Mouse (Mus musculus): ENCODE results near the gene Stac2. TPM values are rescaled to one million over a fixed set of nuclear protein-coding genes. Genes with fewer than 3 reads are reported as not detected.
A peak's percentile ranks its signal among the peaks of the same experiment; 100 is the strongest.

The Stac2 gene
- polyA plus RNA-seq, 1 experiment: 0.87 TPM

DNA sequence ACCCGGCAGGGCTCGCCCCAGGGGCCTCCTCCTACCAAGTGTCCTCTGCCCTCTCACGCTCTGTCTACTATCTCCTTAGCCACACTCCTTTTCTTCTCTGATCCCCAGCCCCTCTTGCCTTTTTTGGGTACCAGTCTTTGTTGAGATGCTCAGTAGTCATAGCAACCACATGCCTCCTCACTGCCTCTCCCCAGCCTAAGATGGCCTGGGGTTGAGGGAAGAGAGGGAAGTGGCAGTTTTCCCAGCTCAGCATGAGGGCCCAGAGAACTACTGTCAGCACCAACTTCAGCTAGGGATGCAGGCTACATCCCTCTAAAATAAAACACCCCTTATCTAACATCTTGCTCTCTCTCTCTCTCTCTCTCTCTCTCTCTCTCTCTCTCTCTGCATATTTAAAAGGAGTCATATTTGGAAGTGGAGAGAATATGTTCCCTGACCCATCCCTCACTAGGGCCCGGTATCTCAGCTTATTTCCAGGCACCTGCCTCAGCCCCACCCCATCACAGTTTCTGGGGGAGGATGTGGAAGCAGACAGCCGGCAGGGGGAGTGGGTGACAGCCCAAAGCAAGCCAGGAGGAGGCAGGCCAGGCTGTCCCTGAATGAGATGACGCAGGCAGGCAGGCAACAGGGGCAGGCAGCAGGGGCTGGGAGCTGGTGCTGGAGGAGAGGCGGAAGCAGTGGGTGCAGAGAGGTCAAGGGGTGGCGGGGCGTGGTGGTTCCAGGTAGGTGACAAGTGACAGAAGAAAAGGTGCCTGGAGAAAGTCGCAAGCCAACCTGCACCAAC, 34.2 kb downstream of the Stac2 start:
- Histone ChIP-seq H3K27ac (ENCODE audit: insufficient read depth, low read depth, low read length) (no peak overlapping the region), H3K27me3 (ENCODE audit: control insufficient read depth, insufficient read depth, low read length) (no peaks in the 10 kb centered on the region; the same call in 1 of the 2 replicates), H3K4me3 (ENCODE audit: low read depth, low read length) (peak overlapping the region; percentile 5; the same call in 1 of the 2 replicates), H3K36me3 (ENCODE audit: control insufficient read depth, insufficient read depth, low read length) (no peaks in the 10 kb centered on the region), H3K4me1 (ENCODE audit: control insufficient read depth, insufficient read depth, insufficient read length, low read length) (peaks cover 15% of the 10 kb centered on the region)
- TF ChIP-seq CTCF (IDR thresholded peaks at IDR 0.05; ENCODE audit: extremely low read depth, insufficient read length, insufficient replicate concordance, low read depth, low read length) (0 out of 2 replicates have a peak, but pooled peaks have one; percentile 10), POLR2A (IDR thresholded peaks at IDR 0.05; ENCODE audit: low read depth, low read length) (no peak)
- whole genome bisulfite sequencing: 37% methylated on average over 10 of the region's 10 CpGs

DNA sequence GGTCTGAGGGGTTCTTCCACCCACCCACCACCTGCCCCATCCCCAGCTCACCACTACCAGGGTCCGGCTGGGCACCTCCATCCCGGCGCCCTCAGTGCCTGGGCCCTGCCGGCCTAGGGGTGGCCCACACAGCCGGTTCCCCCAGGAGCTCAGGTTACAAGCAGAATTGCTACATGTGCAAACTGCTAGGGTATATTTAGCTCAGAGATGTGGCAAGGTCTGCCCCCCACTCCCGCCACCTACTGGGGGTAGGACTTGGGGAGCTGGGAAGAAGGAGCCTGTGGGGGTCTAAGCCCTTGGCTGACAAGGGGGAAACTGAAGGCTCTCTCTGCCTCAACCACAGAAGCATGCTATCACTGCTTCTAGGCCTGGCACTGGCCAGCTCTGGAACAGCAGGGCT, 35.0 kb downstream of the Stac2 start:
- Histone ChIP-seq H3K4me1 (ENCODE audit: control insufficient read depth, insufficient read depth, insufficient read length, low read length) (peaks cover 15% of the 10 kb centered on the region), H3K27ac (ENCODE audit: insufficient read depth, low read depth, low read length) (no peak overlapping the region), H3K36me3 (ENCODE audit: control insufficient read depth, insufficient read depth, low read length) (no peaks in the 10 kb centered on the region), H3K27me3 (ENCODE audit: control insufficient read depth, insufficient read depth, low read length) (no peaks in the 10 kb centered on the region; the same call in 1 of the 2 replicates), H3K4me3 (ENCODE audit: low read depth, low read length) (no peak overlapping the region)
- 86% methylated on average over 6 of the region's 6 CpGs for WGBS
- TF ChIP-seq POLR2A (IDR thresholded peaks at IDR 0.05; ENCODE audit: low read depth, low read length): no peak
- TF ChIP-seq CTCF (IDR thresholded peaks at IDR 0.05; ENCODE audit: extremely low read depth, insufficient read length, insufficient replicate concordance, low read depth, low read length): no peak

DNA sequence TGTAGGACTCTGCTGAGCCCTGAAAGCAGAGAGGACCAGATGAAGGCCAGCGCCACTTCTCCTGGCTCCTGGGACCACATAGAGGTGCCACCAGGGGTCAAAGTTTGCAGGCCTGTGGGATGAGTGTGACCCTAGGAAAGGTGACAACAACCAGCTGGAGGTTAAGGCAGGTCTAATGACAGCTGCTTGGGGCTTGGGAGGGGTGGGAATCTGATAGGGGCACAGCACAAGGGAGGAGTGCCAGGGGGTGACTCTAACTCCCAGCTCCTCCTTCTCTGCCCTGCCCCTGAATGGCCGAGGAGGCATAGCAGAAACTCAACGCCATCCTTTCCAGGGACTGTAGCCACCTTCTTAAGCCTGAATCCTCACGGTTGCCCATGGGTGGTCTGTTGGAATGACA, 36.4 kb downstream of the Stac2 start:
- Histone ChIP-seq H3K36me3 (ENCODE audit: control insufficient read depth, insufficient read depth, low read length) (no peaks in the 10 kb centered on the region), H3K27me3 (ENCODE audit: control insufficient read depth, insufficient read depth, low read length) (no peaks in the 10 kb centered on the region), H3K4me1 (ENCODE audit: control insufficient read depth, insufficient read depth, insufficient read length, low read length) (peaks cover 21% of the 10 kb centered on the region), H3K4me3 (ENCODE audit: low read depth, low read length) (no peak overlapping the region), H3K27ac (ENCODE audit: insufficient read depth, low read depth, low read length) (no peak overlapping the region)
- 83% methylated on average over 4 of the region's 4 CpGs for WGBS
- TF ChIP-seq CTCF (IDR thresholded peaks at IDR 0.05; ENCODE audit: extremely low read depth, insufficient read length, insufficient replicate concordance, low read depth, low read length) (no peak), POLR2A (IDR thresholded peaks at IDR 0.05; ENCODE audit: low read depth, low read length) (no peak)

DNA sequence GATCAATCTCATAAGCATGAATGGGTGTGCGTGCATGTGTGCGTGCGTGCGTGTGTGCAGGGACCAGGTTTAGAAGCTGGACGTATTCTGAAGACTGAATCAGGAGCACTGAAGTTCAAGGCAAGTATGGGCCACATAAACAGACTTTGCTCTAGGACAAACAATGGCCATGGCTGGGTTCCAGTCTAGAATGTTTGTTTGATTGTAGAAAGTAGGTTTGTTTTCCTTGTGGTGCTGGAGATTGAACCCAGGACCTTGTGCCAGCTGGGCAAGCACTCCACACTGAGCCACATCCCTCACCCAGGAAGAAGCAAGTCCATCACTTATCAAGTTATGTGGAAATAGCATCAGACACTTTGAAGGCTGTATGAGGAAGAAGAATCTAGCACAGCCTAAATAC, 37.1 kb downstream of the Stac2 start:
- Histone ChIP-seq H3K36me3 (ENCODE audit: control insufficient read depth, insufficient read depth, low read length) (no peaks in the 10 kb centered on the region), H3K27me3 (ENCODE audit: control insufficient read depth, insufficient read depth, low read length) (no peaks in the 10 kb centered on the region), H3K4me1 (ENCODE audit: control insufficient read depth, insufficient read depth, insufficient read length, low read length) (peaks cover 17% of the 10 kb centered on the region), H3K27ac (ENCODE audit: insufficient read depth, low read depth, low read length) (no peak overlapping the region), H3K4me3 (ENCODE audit: low read depth, low read length) (no peak overlapping the region)
- WGBS: 65% methylated on average over 5 of the region's 5 CpGs
- TF ChIP-seq POLR2A (IDR thresholded peaks at IDR 0.05; ENCODE audit: low read depth, low read length) (no peak), CTCF (IDR thresholded peaks at IDR 0.05; ENCODE audit: extremely low read depth, insufficient read length, insufficient replicate concordance, low read depth, low read length) (no peak)

DNA sequence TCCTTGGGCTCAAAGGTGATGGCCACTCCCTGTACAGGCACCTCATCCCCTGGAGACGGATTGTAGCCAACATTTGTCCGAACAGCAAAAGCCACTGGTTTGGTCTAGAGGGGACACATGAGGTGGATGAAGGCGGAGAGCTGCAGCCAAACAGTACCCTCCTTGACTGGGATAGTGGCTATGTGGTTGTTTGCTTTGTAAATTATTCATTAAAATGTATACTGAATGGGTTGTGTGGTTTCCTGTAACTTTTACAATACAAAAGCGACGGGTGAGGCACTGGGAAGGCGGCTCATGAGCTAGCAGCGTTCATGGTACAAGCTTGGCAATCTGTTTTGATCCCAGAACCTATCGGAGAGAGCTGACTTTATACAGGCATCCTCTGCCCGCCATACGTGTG, 40.4 kb downstream of the Stac2 start:
- 45% methylated on average over 10 of the region's 10 CpGs for WGBS
- Histone ChIP-seq H3K4me1 (ENCODE audit: control insufficient read depth, insufficient read depth, insufficient read length, low read length) (peaks cover 9% of the 10 kb centered on the region; the same call in 1 of the 2 replicates), H3K4me3 (ENCODE audit: low read depth, low read length) (no peak overlapping the region), H3K27me3 (ENCODE audit: control insufficient read depth, insufficient read depth, low read length) (no peaks in the 10 kb centered on the region), H3K36me3 (ENCODE audit: control insufficient read depth, insufficient read depth, low read length) (no peaks in the 10 kb centered on the region), H3K27ac (ENCODE audit: insufficient read depth, low read depth, low read length) (no peak overlapping the region)
- no peak for TF ChIP-seq CTCF (IDR thresholded peaks at IDR 0.05; ENCODE audit: extremely low read depth, insufficient read length, insufficient replicate concordance, low read depth, low read length)
- TF ChIP-seq POLR2A (IDR thresholded peaks at IDR 0.05; ENCODE audit: low read depth, low read length): no peak

DNA sequence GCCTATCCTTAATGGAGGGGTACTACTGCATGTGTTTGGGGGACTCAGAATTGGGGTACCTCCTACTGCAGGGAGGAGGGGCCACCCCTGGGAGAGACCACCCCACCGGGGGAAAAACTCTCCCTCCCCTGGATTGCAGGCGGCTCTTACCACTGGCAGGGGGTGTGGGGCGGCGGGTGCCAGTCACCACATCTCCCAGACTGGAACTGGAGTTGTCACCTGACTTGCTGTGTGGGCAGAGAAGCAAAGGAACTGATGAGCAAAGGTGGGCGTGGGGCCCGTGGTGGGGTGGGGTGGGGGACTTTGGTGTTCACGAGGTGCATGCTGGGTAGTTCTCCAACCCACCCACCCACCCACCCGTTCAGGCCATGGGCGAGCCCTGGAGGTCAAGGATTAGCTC, 41.5 kb downstream of the Stac2 start:
- 52% methylated on average over 9 of the region's 9 CpGs for WGBS
- TF ChIP-seq POLR2A (IDR thresholded peaks at IDR 0.05; ENCODE audit: low read depth, low read length): no peak
- no peak for TF ChIP-seq CTCF (IDR thresholded peaks at IDR 0.05; ENCODE audit: extremely low read depth, insufficient read length, insufficient replicate concordance, low read depth, low read length)
- Histone ChIP-seq H3K4me3 (ENCODE audit: low read depth, low read length) (no peak overlapping the region), H3K27ac (ENCODE audit: insufficient read depth, low read depth, low read length) (no peak overlapping the region), H3K36me3 (ENCODE audit: control insufficient read depth, insufficient read depth, low read length) (no peaks in the 10 kb centered on the region), H3K4me1 (ENCODE audit: control insufficient read depth, insufficient read depth, insufficient read length, low read length) (peaks cover 9% of the 10 kb centered on the region; the same call in 1 of the 2 replicates), H3K27me3 (ENCODE audit: control insufficient read depth, insufficient read depth, low read length) (no peaks in the 10 kb centered on the region)

DNA sequence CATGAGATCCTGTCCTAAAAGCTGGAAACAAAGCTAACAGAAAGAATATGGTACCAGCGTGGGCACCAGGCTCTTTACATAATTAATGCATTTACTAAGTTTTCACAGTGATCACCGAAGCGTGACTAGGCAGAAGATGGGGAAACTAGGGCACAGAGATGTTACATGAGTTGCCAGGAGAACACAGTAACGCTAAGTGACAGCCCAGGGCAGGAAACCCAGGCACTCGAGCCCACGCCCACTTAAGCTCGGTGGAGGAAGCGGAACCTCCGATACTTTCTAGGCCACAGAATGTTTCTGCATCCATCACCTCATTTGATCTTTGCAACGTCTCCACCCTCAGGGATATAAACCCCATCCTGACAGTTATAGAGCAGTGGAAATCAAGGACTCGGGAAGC, 45.2 kb downstream of the Stac2 start:
- Histone ChIP-seq H3K27ac (ENCODE audit: insufficient read depth, low read depth, low read length) (no peak overlapping the region), H3K36me3 (ENCODE audit: control insufficient read depth, insufficient read depth, low read length) (no peaks in the 10 kb centered on the region), H3K27me3 (ENCODE audit: control insufficient read depth, insufficient read depth, low read length) (no peaks in the 10 kb centered on the region), H3K4me3 (ENCODE audit: low read depth, low read length) (no peak overlapping the region), H3K4me1 (ENCODE audit: control insufficient read depth, insufficient read depth, insufficient read length, low read length) (peaks cover 16% of the 10 kb centered on the region)
- WGBS: 65% methylated on average over 11 of the region's 11 CpGs
- TF ChIP-seq POLR2A (IDR thresholded peaks at IDR 0.05; ENCODE audit: low read depth, low read length) (no peak), CTCF (IDR thresholded peaks at IDR 0.05; ENCODE audit: extremely low read depth, insufficient read length, insufficient replicate concordance, low read depth, low read length) (no peak)

All from small intestine, adult 2 months (tissue).